Mouse (Mus musculus): ENCODE data around the gene Spats2.

GRCm38 (mm10) chr15:99114312-99115064, 11.2 kb upstream of the Spats2 start:
- TF ChIP-seq CTCF (IDR thresholded peaks at IDR 0.05; ENCODE audit: insufficient read depth, low read length) (no peak), POLR2A (IDR thresholded peaks at IDR 0.05; ENCODE audit: borderline replicate concordance, extremely low read depth, low read depth, low read length) (no peak)

Measured in lung, adult 2 months (tissue).